Mouse (Mus musculus) megakaryocyte progenitor cell, adult 5-6 weeks (primary cell): ENCODE data around the gene Olfr1393. TPM values are rescaled to one million over a fixed set of nuclear protein-coding genes. Genes with fewer than 3 reads are reported as not detected.
"Not testable (repeated sequence)": the region's sequence is repeated elsewhere in the genome, so short reads cannot be mapped to it uniquely, and the experiment has no call there.

Experiments
- ATAC-seq: replicated peaks from 2 replicates; pipeline ENCODE4 v1.8.0; 2016; ENCODE audit warnings: mild to moderate bottlenecking, moderate TSS enrichment, inconsistent platforms; ENCODE audit not compliant: poor library complexity
- total RNA-seq, 2 experiments: library from RNA; stranded (forward) in 1 of 2; stranded (reverse) in 1 of 2; fragments of 157-497, 149-512 nt in 1 of 2; fragments of 200-1000 nt in 1 of 2; gene quantifications; 2 replicates each; pipeline versions ENCODE4 v1.2.3 to v1.2.4; 2015 to 2017

Olfr1393 gene
- total RNA-seq, 2 experiments from 2014 or later: 0.05 TPM; not detected in 1

- no peak for ATAC-seq
These were observed 9.1 kb downstream of the Olfr1393 start for GRCm38 (mm10) chr11:49287251-49287650.

DNA sequence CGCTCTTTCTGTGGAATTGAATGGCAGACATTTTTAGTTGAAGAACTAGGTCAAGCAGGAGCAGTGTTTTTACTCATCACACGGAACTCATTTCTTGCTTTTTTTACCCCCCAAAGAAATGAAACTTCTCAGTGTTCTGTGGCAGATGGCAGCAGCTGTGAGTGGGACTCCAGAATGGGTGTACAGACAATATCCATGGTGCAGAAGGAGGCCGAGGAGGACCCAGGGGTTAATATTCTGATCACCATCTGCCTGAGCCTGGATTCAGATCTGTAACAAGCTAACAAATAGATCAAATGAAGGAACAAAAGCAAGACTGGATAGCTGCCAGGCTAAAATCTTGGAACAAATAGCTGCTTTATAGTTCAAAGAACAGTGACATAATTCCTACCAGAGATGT, 14.7 kb downstream of the Olfr1393 start:
- no peak for ATAC-seq

GRCm38 (mm10) chr11:49304441-49304840, 26.3 kb downstream of the Olfr1393 start, which contains the start of gene Olfr10:
Gene Olfr10 (plus strand): TSS chr11:49304741.
- no peak for ATAC-seq

- ATAC-seq: not testable (repeated sequence)
These were observed 30.4 kb downstream of the Olfr1393 start for GRCm38 (mm10) chr11:49308547-49308946.

- no peak for ATAC-seq
These were observed 44.3 kb downstream of the Olfr1393 start, which contains the start of gene Olfr1391 for GRCm38 (mm10) chr11:49322442-49322841. Gene Olfr1391 (plus strand): TSS chr11:49322742.

GRCm38 (mm10) chr11:49326726-49327125, 48.6 kb downstream of the Olfr1393 start:
- ATAC-seq: no peak

- no peak for ATAC-seq
These were observed 51.6 kb downstream of the Olfr1393 start for GRCm38 (mm10) chr11:49329686-49330085.

Other genes with a start within 250 kb of the Olfr1393 start
- gene 9930111J21Rik2, start 227.1 kb upstream of the Olfr1393 start, total RNA-seq (2015): 26.0 and 37.5 TPM in 2 replicates
- gene 9930111J21Rik2, start 227.1 kb upstream of the Olfr1393 start, total RNA-seq (2017): 25.2 and 29.4 TPM in 2 replicates
- 16.8 and 24.5 TPM in 2 replicates for gene Tgtp2, start 214.1 kb upstream of the Olfr1393 start, total RNA-seq (2015)
- 56.3 and 82.0 TPM in 2 replicates for gene Tgtp2, start 214.1 kb upstream of the Olfr1393 start, total RNA-seq (2017)
- 129 and 147 TPM in 2 replicates for gene Ifi47, start 201.7 kb upstream of the Olfr1393 start, total RNA-seq (2015)
- gene Ifi47, start 201.7 kb upstream of the Olfr1393 start, total RNA-seq (2017): 54.3 and 57.2 TPM in 2 replicates
- gene Olfr1396, start 163.4 kb upstream of the Olfr1393 start, total RNA-seq (2015): not detected in 2 replicates
- gene Olfr1396, start 163.4 kb upstream of the Olfr1393 start, total RNA-seq (2017): not detected in 2 replicates
- not detected in 2 replicates for gene Olfr1395, start 136.0 kb upstream of the Olfr1393 start, total RNA-seq (2015)
- not detected in 2 replicates for gene Olfr1395, start 136.0 kb upstream of the Olfr1393 start, total RNA-seq (2017)
- not detected in 2 replicates for gene Olfr1394, start 123.9 kb upstream of the Olfr1393 start, total RNA-seq (2015)
- not detected in 2 replicates for gene Olfr1394, start 123.9 kb upstream of the Olfr1393 start, total RNA-seq (2017)
- gene Btnl9, start 91.1 kb upstream of the Olfr1393 start, total RNA-seq (2015): 3.8 and 7.1 TPM in 2 replicates
- 7.5 and 13.9 TPM in 2 replicates for gene Btnl9, start 91.1 kb upstream of the Olfr1393 start, total RNA-seq (2017)
- gene Zfp62, start 75.0 kb upstream of the Olfr1393 start, total RNA-seq (2015): 59.9 and 71.0 TPM in 2 replicates
- gene Zfp62, start 75.0 kb upstream of the Olfr1393 start, total RNA-seq (2017): 78.4 and 133 TPM in 2 replicates
- 36.3 and 40.9 TPM in 2 replicates for gene Mgat1, start 34.1 kb upstream of the Olfr1393 start, total RNA-seq (2015)
- 54.2 and 61.9 TPM in 2 replicates for gene Mgat1, start 34.1 kb upstream of the Olfr1393 start, total RNA-seq (2017)
- gene Olfr1392, start 7.0 kb downstream of the Olfr1393 start, total RNA-seq (2015): not detected in 2 replicates
- not detected in 2 replicates for gene Olfr1392, start 7.0 kb downstream of the Olfr1393 start, total RNA-seq (2017)
- not detected in 2 replicates for gene Olfr10, start 26.4 kb downstream of the Olfr1393 start, total RNA-seq (2015)
- gene Olfr10, start 26.4 kb downstream of the Olfr1393 start, total RNA-seq (2017): not detected in 2 replicates
- gene Olfr1391, start 44.4 kb downstream of the Olfr1393 start, total RNA-seq (2015): not detected in 2 replicates
- not detected in 2 replicates for gene Olfr1391, start 44.4 kb downstream of the Olfr1393 start, total RNA-seq (2017)
- gene Olfr1390, start 56.9 kb downstream of the Olfr1393 start, total RNA-seq (2015): not detected in 2 replicates
- not detected in 2 replicates for gene Olfr1390, start 56.9 kb downstream of the Olfr1393 start, total RNA-seq (2017)
- gene Olfr1389, start 144.8 kb downstream of the Olfr1393 start, total RNA-seq (2015): not detected in 2 replicates
- gene Olfr1389, start 144.8 kb downstream of the Olfr1393 start, total RNA-seq (2017): not detected in 2 replicates
- 0.05 TPM in 1 of 2 replicates, not detected in the other for gene Olfr1388, start 158.3 kb downstream of the Olfr1393 start, total RNA-seq (2015)
- 0.07 and 0.17 TPM in 2 replicates for gene Olfr1388, start 158.3 kb downstream of the Olfr1393 start, total RNA-seq (2017)
- not detected in 2 replicates for gene Olfr1387, start 177.0 kb downstream of the Olfr1393 start, total RNA-seq (2015)
- not detected in 2 replicates for gene Olfr1387, start 177.0 kb downstream of the Olfr1393 start, total RNA-seq (2017)
- gene Olfr1386, start 186.7 kb downstream of the Olfr1393 start, total RNA-seq (2015): not detected in 2 replicates
- gene Olfr1386, start 186.7 kb downstream of the Olfr1393 start, total RNA-seq (2017): not detected in 2 replicates
- gene Olfr1385, start 210.8 kb downstream of the Olfr1393 start, total RNA-seq (2015): 0.10 TPM in 1 of 2 replicates, not detected in the other
- gene Olfr1385, start 210.8 kb downstream of the Olfr1393 start, total RNA-seq (2017): 0.17 TPM in 1 of 2 replicates, not detected in the other
- gene Olfr1384, start 228.4 kb downstream of the Olfr1393 start, total RNA-seq (2015): not detected in 2 replicates
- gene Olfr1384, start 228.4 kb downstream of the Olfr1393 start, total RNA-seq (2017): not detected in 2 replicates
- gene Olfr1383, start 241.3 kb downstream of the Olfr1393 start, total RNA-seq (2015): not detected in 2 replicates
- not detected in 2 replicates for gene Olfr1383, start 241.3 kb downstream of the Olfr1393 start, total RNA-seq (2017)
- not detected in 2 replicates for gene Olfr1382, start 249.9 kb downstream of the Olfr1393 start, total RNA-seq (2015)
- gene Olfr1382, start 249.9 kb downstream of the Olfr1393 start, total RNA-seq (2017): not detected in 2 replicates